Mouse (Mus musculus) gastrocnemius, adult 8-10 months (tissue): ENCODE measurements at regions not wholly inside any gene's neighbourhood (a gene's known extent, or its start where the extent isn't known, plus 50 kb on each side); places are given as distances from the start of the nearest gene placed in this dataset.

Experiments
- DNase-seq, 2 experiments: peaks; one replicate each; pipeline ENCODE4 v3.0.0; 2022; ENCODE audit warnings: low spot score in 2 of 2

- no peak for DNase-seq
Measured at GRCm38 (mm10) chr7:125262133-125262532, 182.3 kb upstream of the Kdm8 start.

- DNase-seq: no peak
Measured at GRCm38 (mm10) chr7:125262672-125263365, 181.7 kb upstream of the Kdm8 start.

GRCm38 (mm10) chr7:125263756-125264155 is 180.7 kb upstream of the Kdm8 start:
- DNase-seq: no peak

- DNase-seq: no peak
Measured at GRCm38 (mm10) chr7:125270711-125271110, 173.8 kb upstream of the Kdm8 start.

- no peak for DNase-seq
Measured at GRCm38 (mm10) chr7:125271356-125271755, 173.1 kb upstream of the Kdm8 start.

- no peak for DNase-seq
Measured at GRCm38 (mm10) chr7:125281371-125281770, 163.1 kb upstream of the Kdm8 start.

GRCm38 (mm10) chr7:125295226-125295625 is 149.2 kb upstream of the Kdm8 start:
- no peak for DNase-seq

- no peak for DNase-seq
Measured at GRCm38 (mm10) chr7:125308433-125308832, 136.0 kb upstream of the Kdm8 start.

- DNase-seq: no peak
Measured at GRCm38 (mm10) chr7:125310971-125311370, 133.5 kb upstream of the Kdm8 start.

GRCm38 (mm10) chr7:125313604-125314003 is 130.9 kb upstream of the Kdm8 start:
- DNase-seq: no peak

- no peak for DNase-seq
Measured at GRCm38 (mm10) chr7:125334769-125335168, 109.7 kb upstream of the Kdm8 start.

GRCm38 (mm10) chr7:125335586-125336165 is 108.8 kb upstream of the Kdm8 start:
- DNase-seq: no peak

GRCm38 (mm10) chr7:125336826-125337225 is 107.7 kb upstream of the Kdm8 start:
- no peak for DNase-seq

- DNase-seq: no peak
Measured at GRCm38 (mm10) chr7:125338177-125338751, 106.2 kb upstream of the Kdm8 start.

GRCm38 (mm10) chr7:125340326-125340905 is 104.1 kb upstream of the Kdm8 start:
- no peak for DNase-seq

GRCm38 (mm10) chr7:125349606-125350005 is 94.9 kb upstream of the Kdm8 start:
- DNase-seq: no peak

- DNase-seq: no peak
Measured at GRCm38 (mm10) chr7:125354211-125354610, 90.3 kb upstream of the Kdm8 start.

GRCm38 (mm10) chr7:125354956-125355355 is 89.5 kb upstream of the Kdm8 start:
- DNase-seq: no peak

GRCm38 (mm10) chr7:125358016-125358415 is 86.5 kb upstream of the Kdm8 start:
- DNase-seq: no peak

GRCm38 (mm10) chr7:125383021-125383420 is 61.5 kb upstream of the Kdm8 start:
- no peak for DNase-seq

- DNase-seq: no peak
Measured at GRCm38 (mm10) chr7:125384171-125384570, 60.3 kb upstream of the Kdm8 start.

GRCm38 (mm10) chr7:125392536-125392935 is 51.9 kb upstream of the Kdm8 start:
- DNase-seq: peak; percentile 40 to 63

- no peak for DNase-seq
Measured at GRCm38 (mm10) chr7:125393228-125393627, 51.2 kb upstream of the Kdm8 start.
